Mouse (Mus musculus) layer of hippocampus, adult 18-20 months (tissue): ENCODE data around the gene Actr3. TPM values are rescaled to one million over a fixed set of nuclear protein-coding genes. Genes with fewer than 3 reads are reported as not detected.

Experiments
- DNase-seq, 2 experiments: peaks; one replicate each; pipeline ENCODE4 v3.0.0; 2022; ENCODE audit warnings: low spot score in 2 of 2
- long read RNA-seq: library from polyadenylated mRNA; stranded (forward); transcript quantifications from one replicate; pipeline ENCODE4 v2.0.0, GENCODE M21; 2021
- total RNA-seq, 2 experiments: library from RNA; stranded (reverse); gene quantifications; 2 replicates each; pipeline ENCODE4 v1.2.3; 2021

The Actr3 gene
- total RNA-seq = 100 to 1,000 TPM; 346 to 362 TPM
- long read RNA-seq, transcript Actr3-201 (13 exons, 2,554 nt) = minor isoform, 18 of 420 reads
- long read RNA-seq, transcript Actr3-202 (12 exons, 2,565 nt) = major isoform, 371 of 420 reads
- long read RNA-seq, partial matches to known transcripts = 9 of 420 reads
- long read RNA-seq, other reads (novel, unspliced or antisense) = 22 of 420 reads

DNA sequence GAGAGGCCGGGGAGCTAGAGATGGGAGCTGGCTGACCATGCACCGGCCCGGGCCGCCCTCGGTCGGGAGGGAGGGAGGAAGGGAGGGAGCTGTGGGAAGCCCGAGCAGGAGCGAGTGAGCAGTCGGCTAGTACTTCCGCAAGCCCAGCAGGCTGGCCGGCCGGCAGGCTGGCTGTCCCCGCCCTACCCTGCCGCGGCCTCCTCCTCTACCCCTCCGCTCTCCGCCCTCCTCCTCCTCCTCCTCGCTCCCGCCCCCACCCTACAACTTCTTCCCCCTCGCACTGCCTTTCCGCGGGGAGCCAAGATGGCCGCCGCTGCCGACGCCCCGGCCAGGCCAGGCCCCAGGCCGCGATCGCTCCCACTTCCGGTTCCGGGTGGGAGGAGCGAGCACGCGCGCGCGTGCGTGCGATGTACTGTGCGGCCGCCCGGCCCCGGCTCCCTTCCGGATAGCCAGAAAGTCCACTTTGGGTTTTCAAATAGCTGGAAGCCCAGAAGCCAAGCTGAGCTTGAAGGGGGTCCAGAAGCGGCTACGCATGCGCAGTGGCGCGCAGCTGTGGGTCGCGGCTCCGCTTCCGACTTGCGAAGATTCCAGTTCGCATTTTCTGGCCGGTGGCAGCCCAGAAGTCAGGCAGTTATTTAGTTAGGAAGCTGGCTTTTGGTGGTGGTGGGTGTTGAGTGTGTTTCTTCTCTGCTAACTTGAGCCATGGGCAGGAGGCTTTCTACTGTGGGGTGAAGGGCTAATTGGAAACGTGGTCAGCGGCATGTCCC is at the start of gene Actr3:
Gene Actr3, minus strand, starts transcription at position 359 of the 767 bp plus-strand sequence.
- peak; percentile 100 for DNase-seq

DNA sequence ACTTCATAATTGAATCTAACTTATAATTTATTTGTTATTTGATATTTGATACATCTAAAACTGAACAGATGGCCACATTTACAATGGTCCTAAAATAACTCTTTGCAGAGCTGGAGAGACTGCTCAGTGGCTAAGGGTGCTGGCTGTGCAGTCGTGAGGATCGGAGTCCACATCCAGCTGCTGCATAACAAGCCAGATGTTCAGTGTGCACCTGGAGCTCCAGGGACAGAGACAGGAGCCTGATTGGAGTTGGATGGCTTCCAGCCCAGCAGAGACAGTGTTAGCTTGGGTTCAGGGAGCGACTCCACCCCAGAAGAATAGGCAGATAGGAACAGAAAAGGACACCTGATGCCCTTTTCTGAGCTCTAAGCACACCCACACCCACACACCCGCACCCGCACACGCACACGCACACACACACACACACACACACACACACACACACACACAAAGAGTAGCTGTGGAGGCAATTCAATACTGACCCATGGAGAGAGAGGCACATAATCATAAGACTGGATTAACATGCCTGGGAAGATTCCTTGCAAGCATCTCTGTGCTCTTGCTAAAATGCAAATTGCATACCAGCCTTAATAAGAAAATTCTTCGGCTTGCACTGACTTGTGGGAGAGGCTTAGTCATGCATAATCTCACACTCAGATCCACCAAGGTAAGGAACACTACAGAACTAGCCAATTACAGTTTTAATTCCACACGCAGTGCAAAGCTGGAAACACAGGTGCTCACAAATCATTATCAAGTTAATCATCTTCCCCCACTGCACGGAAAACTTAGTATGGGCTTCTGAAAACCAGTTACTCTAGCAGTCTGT is 47.1 kb upstream of the Actr3 start:
- peak in 1 of 2 experiments; percentile 51 for DNase-seq

DNA sequence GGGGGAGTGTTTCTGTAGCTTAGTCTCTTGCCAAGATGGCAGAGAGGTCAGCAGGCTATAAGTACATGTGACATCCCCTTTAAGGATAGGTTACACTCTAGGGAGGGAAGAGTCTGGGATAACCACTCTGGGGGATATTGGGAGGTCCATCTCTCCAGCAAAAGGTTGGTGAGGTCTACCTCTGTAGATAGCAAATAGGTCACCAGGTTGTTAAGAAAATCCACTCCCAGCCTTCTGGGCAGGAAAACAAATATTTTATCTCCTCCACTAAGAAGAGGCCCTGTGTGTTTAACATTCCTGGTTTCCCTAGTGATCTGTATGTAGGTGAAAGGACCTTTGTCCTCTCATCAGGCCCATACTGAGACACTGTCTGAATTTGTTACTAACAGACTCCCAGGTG is 46.3 kb upstream of the Actr3 start:
- no peak for DNase-seq

DNA sequence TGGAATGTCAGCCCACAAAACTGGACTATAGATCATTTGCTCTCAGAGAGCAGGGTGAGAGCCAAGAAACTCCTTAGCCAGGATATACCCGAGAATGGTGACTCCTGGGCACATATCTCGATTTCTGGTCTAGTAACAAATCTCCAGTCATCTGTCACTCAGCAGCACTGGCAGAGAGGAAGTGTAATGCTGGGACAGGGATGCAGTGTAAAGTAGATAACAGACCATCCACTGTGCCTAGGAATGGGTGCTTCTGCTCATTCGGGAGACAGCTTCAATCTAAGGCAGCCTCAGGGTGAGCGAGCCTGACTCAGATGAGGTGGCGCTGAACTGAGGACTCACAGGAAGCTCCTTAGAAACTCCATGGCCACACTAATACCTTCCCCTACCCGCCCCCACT is 43.1 kb upstream of the Actr3 start:
- DNase-seq = no peak

DNA sequence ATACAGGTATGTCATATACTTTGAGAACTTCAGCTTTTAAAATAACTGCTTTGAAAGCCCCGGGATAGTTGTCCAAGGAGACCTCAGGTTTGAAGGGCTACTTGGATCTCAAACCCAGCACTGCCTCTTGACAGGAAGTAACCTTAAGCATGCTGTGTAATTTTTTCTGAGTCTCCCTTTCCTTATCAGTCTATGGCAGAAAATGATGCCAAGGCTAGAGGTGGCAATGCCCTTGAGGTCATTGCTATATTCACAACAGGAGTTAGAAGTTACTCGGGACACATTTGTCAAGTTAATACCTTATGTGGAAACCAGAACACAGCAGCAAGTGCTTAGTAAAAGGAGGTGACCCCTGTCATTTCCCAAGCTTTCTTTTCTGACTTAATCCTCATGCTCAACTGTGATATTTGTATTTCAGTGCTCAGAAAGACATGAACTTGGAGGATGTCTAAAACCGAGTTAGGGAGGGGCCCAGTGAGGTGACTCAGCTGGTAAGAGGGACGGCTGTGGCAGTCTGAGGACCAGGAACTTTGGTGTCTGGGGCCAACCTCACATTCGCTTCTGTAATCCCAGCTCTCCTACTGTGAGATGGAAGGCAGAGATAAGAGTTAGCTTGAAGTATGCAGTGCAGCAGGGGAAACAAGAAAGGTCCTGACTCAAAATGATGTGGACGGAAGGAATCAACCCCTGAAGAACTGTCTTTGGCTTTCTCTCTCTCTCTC is 40.6 kb upstream of the Actr3 start:
- no peak for DNase-seq

DNA sequence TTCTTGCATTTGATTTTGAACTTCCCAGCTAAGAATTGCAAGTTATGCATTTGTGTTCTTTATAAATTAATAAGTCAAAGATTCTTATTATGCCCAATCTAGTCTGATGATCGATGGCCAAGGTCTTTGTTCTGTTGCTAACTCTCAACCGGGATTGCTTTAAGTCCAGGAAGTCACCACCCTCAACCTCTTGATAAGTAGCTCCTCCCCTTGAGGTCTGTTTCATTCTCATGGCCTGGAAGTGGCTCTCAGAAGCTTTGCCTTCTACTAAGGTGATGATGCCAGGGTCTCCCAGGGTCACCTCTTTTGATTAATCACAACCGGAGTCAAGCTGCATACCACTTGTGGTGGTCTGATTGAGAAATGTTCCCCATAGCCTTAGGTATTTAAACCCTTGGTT is 38.3 kb upstream of the Actr3 start:
- no peak for DNase-seq

DNA sequence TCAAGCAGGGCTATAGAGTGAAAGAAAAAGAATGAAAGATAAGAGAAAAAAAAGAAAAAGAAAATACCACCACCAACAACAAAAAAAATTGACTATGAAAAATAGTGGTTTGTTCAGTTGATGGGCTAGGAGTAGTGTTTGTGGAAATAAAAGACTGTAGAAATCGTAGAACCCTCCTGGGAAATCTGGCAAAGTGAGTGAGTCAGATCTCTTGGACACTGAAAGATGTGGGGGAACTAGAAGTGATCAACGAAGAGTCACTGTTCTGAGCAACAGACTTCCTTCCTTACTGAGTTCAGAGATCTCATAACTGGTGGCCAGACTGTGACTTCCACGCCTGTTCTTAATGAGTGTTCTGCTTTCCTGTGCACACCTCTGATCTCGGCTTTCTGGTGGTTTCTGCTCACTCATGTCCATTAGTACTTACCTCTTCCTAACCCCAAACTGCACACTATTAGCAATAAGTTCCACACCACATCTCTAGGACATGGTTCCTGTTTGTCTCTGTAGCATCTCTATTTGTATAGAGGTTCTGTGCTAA is 37.7 kb upstream of the Actr3 start:
- no peak for DNase-seq

DNA sequence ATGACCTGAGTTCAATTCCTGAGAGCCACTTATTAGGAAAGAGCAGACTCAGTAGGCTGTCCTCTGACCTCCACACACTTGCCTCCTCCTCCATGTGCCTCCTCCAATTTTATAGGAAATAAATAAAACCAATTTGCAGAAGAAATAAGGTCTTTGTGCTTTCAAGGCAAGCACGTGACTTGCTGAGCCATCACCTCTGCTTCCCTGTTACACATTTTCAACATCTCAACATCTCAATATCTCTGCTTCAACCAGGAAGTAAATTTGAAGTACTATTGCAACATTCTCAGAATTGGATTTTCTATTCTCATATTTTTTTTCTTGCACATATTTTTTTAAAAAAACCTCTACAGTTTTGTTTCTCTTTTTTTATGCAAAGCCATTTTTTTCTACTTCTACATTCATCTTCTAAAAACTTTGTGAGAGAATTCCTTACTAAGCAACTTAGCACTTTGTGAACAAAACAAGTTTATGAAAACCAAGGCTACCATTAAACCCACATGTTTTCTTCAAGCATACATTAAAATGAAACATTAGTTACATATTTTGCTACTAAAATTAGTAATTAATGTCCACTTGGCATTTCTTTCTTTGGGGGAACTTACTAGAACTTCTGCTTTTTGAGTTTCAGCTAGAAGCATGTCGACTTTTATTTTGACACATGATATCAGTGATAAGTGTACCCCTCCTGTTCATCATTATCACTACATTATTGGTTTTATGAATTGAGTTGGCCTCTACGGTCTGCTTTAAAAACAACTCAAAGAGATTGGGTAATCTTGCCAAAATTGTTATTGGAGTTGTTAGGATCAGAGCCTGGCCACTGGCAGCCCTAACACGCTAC is 35.5 kb upstream of the Actr3 start:
- DNase-seq = no peak

DNA sequence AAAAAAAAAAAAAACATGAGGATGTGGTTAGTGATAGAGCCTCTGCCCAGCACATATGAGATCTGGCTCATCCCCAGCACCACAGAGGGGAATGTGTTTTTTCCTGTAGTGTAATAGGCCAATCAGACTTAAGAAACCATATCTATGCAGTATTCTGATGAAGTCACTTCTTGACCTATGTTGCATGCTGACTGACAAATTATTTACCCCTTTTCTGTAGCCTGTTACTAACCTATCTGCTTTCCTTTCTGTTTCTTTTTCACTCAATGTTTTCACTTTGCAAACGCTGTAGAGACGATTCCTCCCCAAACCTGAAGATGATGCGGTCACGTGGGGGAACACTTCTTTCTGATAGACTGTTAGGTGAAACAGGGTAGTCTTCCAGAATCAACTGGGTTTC is 32.4 kb upstream of the Actr3 start:
- DNase-seq = no peak

DNA sequence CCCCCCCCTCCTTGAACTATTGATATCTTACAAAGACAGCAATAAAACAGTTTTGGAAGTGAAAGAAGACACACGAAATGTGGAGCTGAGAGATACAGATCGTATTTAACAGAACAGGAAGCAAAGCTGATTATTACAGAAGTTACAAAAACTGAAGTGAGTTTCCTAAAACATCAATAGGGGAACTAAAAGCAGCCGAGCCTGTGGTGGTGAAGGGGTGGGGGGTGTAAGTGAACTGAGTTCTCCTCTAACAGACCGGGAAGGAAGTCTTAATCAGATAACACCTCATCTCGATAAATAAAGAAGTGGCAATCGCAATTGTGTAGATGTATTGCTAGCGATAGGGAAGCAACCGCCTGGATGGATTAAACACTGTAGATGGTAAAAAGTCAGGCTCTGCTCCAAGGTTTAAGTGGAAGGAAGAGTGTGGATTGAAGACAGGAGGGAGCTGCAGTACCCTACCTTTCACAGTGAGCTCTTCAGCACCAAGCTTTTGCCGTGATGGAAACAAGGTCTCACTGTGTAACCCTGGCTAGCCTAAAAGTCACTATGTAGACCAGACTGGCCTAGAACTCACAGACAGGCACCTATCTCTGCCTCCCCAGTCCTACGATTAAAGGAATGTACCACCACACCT is 31.2 kb upstream of the Actr3 start:
- DNase-seq = no peak

DNA sequence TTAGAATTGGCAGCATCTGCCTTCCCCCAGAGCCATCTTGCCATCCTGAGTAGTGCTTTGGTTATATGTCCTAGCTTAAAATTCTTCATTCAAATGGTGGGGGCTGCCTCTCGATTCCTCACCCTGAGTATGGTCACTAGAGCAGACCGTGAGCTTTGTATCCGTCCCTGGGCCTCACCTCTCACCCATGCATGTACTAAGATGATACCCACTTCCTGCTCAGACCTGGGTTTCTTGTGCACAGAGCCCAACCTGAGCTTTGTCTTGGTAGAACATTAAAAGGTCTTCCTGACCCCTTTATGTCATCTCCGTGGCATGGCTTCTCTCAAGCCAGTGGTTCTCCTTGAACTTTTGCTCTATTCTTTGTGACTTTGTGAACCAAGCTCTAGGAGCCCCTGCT is 28.5 kb upstream of the Actr3 start:
- no peak for DNase-seq

DNA sequence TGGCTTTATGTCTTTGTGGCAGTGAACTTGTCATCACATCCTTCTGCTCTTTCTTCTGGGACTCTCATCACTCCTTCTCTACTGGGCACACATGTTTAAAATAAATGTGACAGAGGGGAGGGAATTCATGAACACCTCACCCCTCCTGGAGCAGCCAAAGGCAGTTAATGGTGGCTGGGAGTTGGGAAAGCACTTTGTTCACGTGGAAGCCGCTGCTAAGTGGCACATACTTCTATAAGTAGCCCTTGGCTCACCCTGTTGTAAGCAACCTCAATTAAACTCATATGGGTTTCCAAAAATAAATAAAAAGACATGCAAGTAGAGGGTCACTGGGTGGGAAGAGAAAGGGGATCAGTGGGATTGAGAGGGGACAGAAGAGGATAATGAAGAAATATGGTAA is 27.8 kb upstream of the Actr3 start:
- DNase-seq = no peak

DNA sequence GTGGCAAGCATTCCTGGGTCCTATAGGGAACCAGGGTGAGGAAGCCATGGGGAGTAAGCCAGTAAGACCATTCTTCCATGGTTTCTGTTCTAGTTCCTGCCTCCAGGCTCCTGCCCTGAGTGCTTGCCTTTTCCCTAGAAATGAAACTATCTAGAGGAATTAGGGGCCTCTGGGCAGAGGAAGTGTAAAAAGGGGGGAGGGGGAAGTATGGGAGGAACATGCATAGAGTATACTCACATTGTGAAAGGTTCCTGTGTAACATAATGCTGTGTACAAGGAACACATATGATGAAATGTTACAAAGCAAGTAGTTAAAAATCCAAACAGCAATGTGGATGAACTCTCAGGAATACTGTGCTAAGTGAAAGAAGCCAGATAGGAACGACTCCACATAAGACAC is 27.4 kb upstream of the Actr3 start:
- DNase-seq = no peak

DNA sequence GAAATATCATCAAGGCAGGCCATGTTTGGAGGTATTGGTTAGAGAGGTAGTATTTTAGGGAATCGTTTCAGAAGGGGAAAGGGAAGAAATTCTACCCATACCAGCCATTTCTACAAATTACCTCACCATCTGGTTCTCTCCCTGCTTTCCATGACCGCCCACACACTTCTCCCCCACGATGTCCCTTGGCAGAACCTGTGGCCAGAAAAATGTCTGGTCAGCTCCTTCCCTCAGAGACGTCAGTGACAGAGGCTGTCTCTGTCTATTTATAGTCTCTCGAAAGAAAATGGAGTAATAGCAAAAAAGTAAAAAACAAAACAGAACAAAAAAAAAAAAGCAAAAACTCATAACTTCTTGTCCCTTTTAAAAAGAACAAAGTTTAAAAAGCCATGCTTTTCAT is 23.0 kb upstream of the Actr3 start:
- DNase-seq = no peak

DNA sequence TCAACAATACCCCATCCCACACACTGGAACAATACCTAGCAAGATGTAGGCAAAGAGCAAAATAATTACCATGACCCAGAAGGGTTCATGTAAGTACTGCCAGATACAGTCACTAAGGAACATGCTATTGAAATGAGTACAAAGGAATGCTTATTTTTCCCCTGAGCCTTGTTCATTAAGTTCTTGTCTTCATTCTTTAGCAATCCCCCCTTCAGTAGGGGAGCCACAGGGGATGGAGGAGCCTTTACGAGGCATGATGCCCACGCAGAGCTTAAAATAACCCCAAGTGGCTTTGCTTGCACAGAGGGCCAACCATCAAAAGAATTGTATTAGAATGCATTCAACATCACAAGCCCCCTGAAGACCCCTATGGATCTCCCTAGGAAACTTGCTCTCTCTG is 19.6 kb upstream of the Actr3 start:
- no peak for DNase-seq

DNA sequence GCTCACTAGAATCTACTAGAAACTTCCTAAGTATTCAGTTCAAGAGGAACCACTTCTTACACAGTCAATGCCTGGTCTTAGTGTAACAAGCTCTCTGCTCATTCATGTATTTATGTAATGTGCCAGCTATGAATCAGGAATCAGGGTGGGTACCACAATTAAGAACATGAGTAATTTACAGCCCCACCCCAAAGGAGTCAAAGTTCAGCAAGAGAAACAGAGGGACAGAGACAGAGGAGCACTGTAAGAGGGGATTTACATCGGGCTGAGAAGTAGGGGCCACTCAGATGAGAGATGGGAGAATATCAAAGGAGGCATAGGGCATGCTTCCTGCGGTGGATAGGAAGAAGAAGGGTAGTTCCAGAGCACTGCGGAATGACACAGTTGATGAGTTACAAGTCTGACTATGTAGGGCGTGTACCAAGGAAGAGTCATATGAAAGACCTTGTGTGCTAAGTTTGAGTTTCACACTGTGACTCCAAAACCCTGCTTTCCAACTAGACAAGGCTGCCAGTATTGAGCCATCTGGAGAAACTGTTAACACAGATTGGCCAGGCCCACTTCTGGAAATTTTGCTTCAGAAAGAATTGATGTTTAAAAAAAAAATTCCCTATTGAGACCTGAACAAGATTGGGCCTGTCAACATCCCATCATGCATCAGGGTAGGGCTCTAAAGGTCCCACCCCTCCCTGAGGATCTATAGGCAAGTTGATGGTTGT is 14.9 kb upstream of the Actr3 start:
- peak in 1 of 2 experiments; percentile 68 for DNase-seq

DNA sequence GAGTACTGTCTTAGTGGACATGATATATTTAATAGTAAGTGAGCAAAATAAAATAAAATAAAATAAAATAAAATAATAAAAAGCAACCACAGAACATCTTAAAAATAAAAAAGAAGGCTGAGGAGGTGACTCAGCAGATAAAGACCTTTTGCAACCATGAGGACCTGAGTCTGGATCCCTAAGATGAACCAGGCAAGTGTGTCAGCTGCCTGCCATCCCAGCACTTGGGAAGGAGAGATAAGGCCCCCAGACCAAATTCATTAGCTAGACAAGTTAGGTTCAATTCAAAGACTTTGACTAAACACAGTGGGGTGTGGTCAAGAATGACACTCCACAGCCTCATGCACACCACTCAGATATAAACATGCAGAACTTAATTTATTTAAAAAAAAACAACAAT is 12.4 kb upstream of the Actr3 start:
- DNase-seq = no peak

DNA sequence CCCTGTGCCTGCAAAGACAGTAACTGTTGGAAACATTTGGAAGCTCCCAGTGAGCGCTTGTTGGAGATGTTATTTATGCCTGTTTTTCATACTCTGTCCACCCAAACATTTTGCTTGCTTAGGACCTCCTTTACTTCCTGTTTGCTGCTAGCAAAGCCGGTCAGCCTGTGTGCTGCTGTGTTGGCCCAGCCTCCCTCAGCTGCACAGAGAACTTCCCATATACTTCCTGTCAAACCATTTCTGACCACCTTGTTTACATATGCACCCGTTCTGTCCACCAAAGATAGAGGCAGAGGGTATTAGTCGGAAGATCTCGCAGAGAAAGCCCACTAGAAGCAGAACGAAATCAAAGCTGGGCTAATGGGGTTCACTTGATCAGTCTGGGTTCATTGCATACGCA is 6.2 kb upstream of the Actr3 start:
- DNase-seq = no peak

DNA sequence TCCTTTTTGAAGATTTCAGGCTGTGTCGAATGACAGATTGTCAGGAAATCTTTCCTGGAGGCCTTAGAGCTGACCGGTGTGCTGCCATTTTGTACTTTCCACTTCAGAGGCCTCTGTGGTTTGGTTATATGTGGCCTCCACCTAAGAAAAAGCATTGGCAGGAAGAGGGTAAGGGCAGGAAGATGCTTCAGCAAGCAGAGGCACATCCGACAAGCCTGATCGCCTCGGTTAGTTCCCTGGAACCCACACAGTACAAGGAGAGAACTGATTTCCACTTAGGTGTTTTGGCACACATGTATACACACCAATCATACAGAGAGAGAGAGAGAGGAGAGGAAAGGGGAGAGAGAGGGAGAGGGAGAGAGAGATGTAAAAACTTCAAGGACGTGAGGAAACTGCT is 5.7 kb upstream of the Actr3 start:
- DNase-seq = no peak
